Comparison of ENCODE assay signal across 23 mouse cellular contexts in genomic region chr13:98699982-98700540, GRCm38 (mm10). TPM values are rescaled to one million over a fixed set of nuclear protein-coding genes. Genes with fewer than 3 reads are reported as not detected.
DNase-seq lines count a peak whose midpoint lies in the region; ATAC-seq lines count a peak whose summit lies in the region.
"Had no signal": no experiment of that assay in that cellular context is flagged by ENCODE, and none has a peak within 500 bp of the region (broad histone marks: within the 10 kb centered on the region; RNA-seq: fewer than 3 reads in every experiment).

No protein-coding gene starts in this region.

- peak; percentile 60 for DNase-seq in heart, embryonic 10.5 days (ENCODE audit: low spot score)
- DNase-seq in kidney, adult 18-20 months = no peak
- DNase-seq in right cerebral cortex, postnatal 25 days = peak; percentile 1
- DNase-seq in right cerebral cortex, adult 18-20 months = no peak
- DNase-seq: adrenal gland, postnatal 10 days; cerebellum, adult 18-20 months; cerebellum, postnatal 14 days; retina, postnatal 1 day; right cerebral cortex, postnatal 4 days; thymus, postnatal 36 days had no signal

- H3K36me3 ChIP-seq in heart, embryonic 10.5 days = no peaks in the 10 kb centered on the region
- H3K36me3 ChIP-seq in heart, embryonic 11.5 days (ENCODE audit: control insufficient read depth, insufficient read depth, low read length) = no peaks in the 10 kb centered on the region
- H3K36me3 ChIP-seq in kidney, embryonic 15.5 days = no peaks in the 10 kb centered on the region
- no peaks in the 10 kb centered on the region for H3K36me3 ChIP-seq in stomach, embryonic 16.5 days (ENCODE audit: control insufficient read depth, insufficient read depth, low read length)
- H3K36me3 ChIP-seq in forebrain, embryonic 15.5 days = no peaks in the 10 kb centered on the region
- H3K36me3 ChIP-seq: embryonic facial prominence, embryonic 12.5 days; heart, embryonic 13.5 days; limb, embryonic 10.5 days; midbrain, embryonic 10.5 days; neural tube, embryonic 13.5 days had no signal

- H3K4me1 ChIP-seq in heart, embryonic 10.5 days = peaks cover 36% of the 10 kb centered on the region
- H3K4me1 ChIP-seq in heart, embryonic 11.5 days (ENCODE audit: control insufficient read depth, insufficient read depth, low read length) = peaks cover 24% of the 10 kb centered on the region
- H3K4me1 ChIP-seq in kidney, embryonic 15.5 days = peaks cover 24% of the 10 kb centered on the region
- H3K4me1 ChIP-seq in stomach, embryonic 16.5 days (ENCODE audit: control insufficient read depth, insufficient read depth, low read length) = peaks cover 15% of the 10 kb centered on the region
- H3K4me1 ChIP-seq in forebrain, embryonic 15.5 days = peaks cover 4% of the 10 kb centered on the region; the same call in 1 of the 2 replicates

- WGBS in heart, embryonic 10.5 days = 54% methylated on average over 5 of the region's 5 CpGs
- 46% methylated on average over 5 of the region's 5 CpGs for WGBS in heart, embryonic 11.5 days (ENCODE audit: insufficient replicate concordance)
- WGBS in kidney, embryonic 15.5 days = 69% methylated on average over 5 of the region's 5 CpGs
- 57% methylated on average over 5 of the region's 5 CpGs for WGBS in stomach, embryonic 16.5 days
- WGBS in forebrain, embryonic 15.5 days = 89% methylated on average over 5 of the region's 5 CpGs

- ATAC-seq in heart, embryonic 11.5 days (replicated peaks; ENCODE audit: insufficient number of reproducible peaks, low FRiP score, low TSS enrichment) = no peak
- ATAC-seq in kidney, embryonic 15.5 days (replicated peaks; ENCODE audit: low FRiP score) = no peak
- ATAC-seq in stomach, embryonic 16.5 days (ENCODE audit: insufficient read depth, low FRiP score) = no peak
- no peak for ATAC-seq in forebrain, embryonic 15.5 days (replicated peaks)
- ATAC-seq: midbrain, embryonic 16.5 days had no signal

- no peaks in the 10 kb centered on the region for H3K9me3 ChIP-seq in heart, embryonic 10.5 days
- H3K9me3 ChIP-seq in heart, embryonic 11.5 days (replicated peaks; ENCODE audit: control insufficient read depth, low read length) = no peaks in the 10 kb centered on the region
- no peaks in the 10 kb centered on the region for H3K9me3 ChIP-seq in kidney, embryonic 15.5 days (replicated peaks)
- H3K9me3 ChIP-seq in stomach, embryonic 16.5 days (replicated peaks; ENCODE audit: control insufficient read depth, low read length) = no peaks in the 10 kb centered on the region
- H3K9me3 ChIP-seq in forebrain, embryonic 15.5 days = no peaks in the 10 kb centered on the region
- H3K9me3 ChIP-seq: embryonic facial prominence, embryonic 12.5 days; heart, embryonic 13.5 days; limb, embryonic 10.5 days; midbrain, embryonic 10.5 days; neural tube, embryonic 13.5 days had no signal

- no peak overlapping the region for H3K9ac ChIP-seq in heart, embryonic 11.5 days (ENCODE audit: low read depth, low read length)
- no peak overlapping the region for H3K9ac ChIP-seq in kidney, embryonic 15.5 days
- no peak overlapping the region for H3K9ac ChIP-seq in stomach, embryonic 16.5 days (ENCODE audit: low read length)
- H3K9ac ChIP-seq in forebrain, embryonic 15.5 days (replicated peaks) = no peak overlapping the region
- H3K9ac ChIP-seq: embryonic facial prominence, embryonic 12.5 days; heart, embryonic 13.5 days; neural tube, embryonic 13.5 days had no signal

- H3K4me3 ChIP-seq in heart, embryonic 10.5 days = no peak overlapping the region
- H3K4me3 ChIP-seq in heart, embryonic 11.5 days (ENCODE audit: low read depth, low read length) = no peak overlapping the region
- H3K4me3 ChIP-seq in kidney, embryonic 15.5 days (replicated peaks) = no peak overlapping the region
- no peak overlapping the region for H3K4me3 ChIP-seq in stomach, embryonic 16.5 days (replicated peaks; ENCODE audit: low read length)
- H3K4me3 ChIP-seq in forebrain, embryonic 15.5 days = no peak overlapping the region
- H3K4me3 ChIP-seq: embryonic facial prominence, embryonic 12.5 days; heart, embryonic 13.5 days; limb, embryonic 10.5 days; midbrain, embryonic 10.5 days; myocyte; neural tube, embryonic 13.5 days had no signal

- H3K27me3 ChIP-seq in heart, embryonic 10.5 days (ENCODE audit: insufficient read depth, poor library complexity, severe bottlenecking) = peaks cover 13% of the 10 kb centered on the region
- H3K27me3 ChIP-seq in heart, embryonic 11.5 days (ENCODE audit: control insufficient read depth, insufficient read depth, low read length) = peaks cover 7% of the 10 kb centered on the region
- H3K27me3 ChIP-seq in kidney, embryonic 15.5 days = peaks cover 4% of the 10 kb centered on the region
- H3K27me3 ChIP-seq in stomach, embryonic 16.5 days (ENCODE audit: control insufficient read depth, insufficient read depth, low read length) = 0 out of 2 replicates have a peak, but pooled peaks cover 3% of the 10 kb centered on the region
- H3K27me3 ChIP-seq in forebrain, embryonic 15.5 days = peaks cover 10% of the 10 kb centered on the region; the same call in 1 of the 2 replicates

- no peak overlapping the region for H3K4me2 ChIP-seq in heart, embryonic 11.5 days
- H3K4me2 ChIP-seq in kidney, embryonic 15.5 days = no peak overlapping the region
- no peak overlapping the region; the same call in 1 of the 2 replicates for H3K4me2 ChIP-seq in stomach, embryonic 16.5 days (ENCODE audit: low read depth, low read length)
- no peak overlapping the region for H3K4me2 ChIP-seq in forebrain, embryonic 15.5 days (replicated peaks)
- H3K4me2 ChIP-seq: embryonic facial prominence, embryonic 12.5 days; neural tube, embryonic 13.5 days had no signal

- no peak overlapping the region for H3K27ac ChIP-seq in heart, embryonic 10.5 days
- no peak overlapping the region for H3K27ac ChIP-seq in heart, embryonic 11.5 days (ENCODE audit: low read depth, low read length)
- H3K27ac ChIP-seq in kidney, embryonic 15.5 days = peak overlapping the region; percentile 54; the same call in 1 of the 2 replicates
- peak overlapping the region; percentile 87 for H3K27ac ChIP-seq in stomach, embryonic 16.5 days (ENCODE audit: low read length)
- H3K27ac ChIP-seq in forebrain, embryonic 15.5 days (replicated peaks) = no peak overlapping the region
- H3K27ac ChIP-seq: embryonic facial prominence, embryonic 12.5 days; limb, embryonic 10.5 days; midbrain, embryonic 10.5 days; neural tube, embryonic 13.5 days had no signal

RNA-seq across cellular contexts. Expression of gene Tmem171, which starts 5.4 kb away (rescaled TPM):
- polyA plus RNA-seq in heart, embryonic 10.5 days (2016; fragmentation: Nextera tagmentation; extraction: Ambion mirVana) = 0.73 and 1.0 TPM in 2 replicates
- 0.69 and 1.2 TPM in 2 replicates for polyA plus RNA-seq in heart, embryonic 11.5 days (2014; fragmentation: Nextera tagmentation; extraction: Ambion mirVana)
- 6.5 and 8.0 TPM in 2 replicates for polyA plus RNA-seq in kidney, embryonic 15.5 days (2015; fragmentation: Nextera tagmentation; extraction: Ambion mirVana)
- polyA plus RNA-seq in stomach, embryonic 16.5 days (2015; fragmentation: Nextera tagmentation; extraction: Ambion mirVana) = 6.7 and 8.7 TPM in 2 replicates
- polyA plus RNA-seq in forebrain, embryonic 15.5 days (2015; fragmentation: Nextera tagmentation; extraction: Ambion mirVana) = not detected in 2 replicates
- polyA plus RNA-seq: embryonic facial prominence, embryonic 12.5 days; forebrain, embryonic 11.5 days; hindbrain, embryonic 11.5 days; limb, embryonic 10.5 days; midbrain, embryonic 10.5 days; midbrain, embryonic 16.5 days; neural tube, embryonic 13.5 days had no signal

Comparison
In these comparisons a context has a peak if more than half of its experiments do, and no peak if none do; other contexts are left out.
1. DNase-seq: peak in heart, embryonic 10.5 days (single experiment) and right cerebral cortex, postnatal 25 days (single experiment); none in kidney, adult 18-20 months (single experiment) and right cerebral cortex, adult 18-20 months (single experiment).
2. H3K27ac ChIP-seq: peak in kidney, embryonic 15.5 days (single experiment) and stomach, embryonic 16.5 days (single experiment); none in heart, embryonic 10.5 days (single experiment), heart, embryonic 11.5 days (single experiment) and forebrain, embryonic 15.5 days (single experiment).